Mouse (Mus musculus) adrenal gland, postnatal 4 days (tissue): ENCODE measurements around the gene Fgfr2. TPM values are rescaled to one million over a fixed set of nuclear protein-coding genes. Genes with fewer than 3 reads are reported as not detected.

Experiments used
- DNase-seq, 2 experiments: peaks; one replicate each; pipeline ENCODE4 v3.0.0; 2021 to 2022; ENCODE audit warnings: low spot score in 2 of 2, mixed read lengths in 2 of 2
- total RNA-seq, 2 experiments: library from RNA; stranded (reverse); gene quantifications; 2 replicates each; pipeline ENCODE4 v1.2.3; 2021

Gene Fgfr2
- total RNA-seq, 2 experiments from 2014 or later = 205 to 210 TPM

- DNase-seq = no peak
Observed at GRCm38 (mm10) chr7:133089621-133090260, 33.4 kb downstream of the Fgfr2 start.

DNA sequence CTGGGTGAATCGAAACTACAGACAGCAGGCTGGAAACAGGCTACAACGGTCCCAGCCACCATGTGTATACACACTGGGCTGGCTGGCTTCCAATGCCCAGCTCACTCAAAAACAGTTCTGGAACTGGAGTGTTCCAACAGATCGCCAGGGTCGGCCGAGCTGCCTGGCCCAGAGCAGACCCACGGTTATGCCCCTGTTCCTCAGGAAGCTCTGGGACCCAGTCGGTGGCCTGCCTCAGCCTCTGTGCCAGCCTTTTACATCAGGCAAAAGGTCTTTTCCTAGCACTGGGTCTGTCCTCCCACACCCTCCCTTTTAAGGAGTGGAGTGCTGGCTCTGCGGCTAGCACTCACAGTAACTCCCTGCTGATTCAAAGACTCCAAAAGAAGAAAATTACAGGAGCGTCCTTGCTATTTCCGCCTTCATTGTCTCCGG is 34.3 kb downstream of the Fgfr2 start:
- DNase-seq = peak in 1 of 2 experiments; percentile 33

DNA sequence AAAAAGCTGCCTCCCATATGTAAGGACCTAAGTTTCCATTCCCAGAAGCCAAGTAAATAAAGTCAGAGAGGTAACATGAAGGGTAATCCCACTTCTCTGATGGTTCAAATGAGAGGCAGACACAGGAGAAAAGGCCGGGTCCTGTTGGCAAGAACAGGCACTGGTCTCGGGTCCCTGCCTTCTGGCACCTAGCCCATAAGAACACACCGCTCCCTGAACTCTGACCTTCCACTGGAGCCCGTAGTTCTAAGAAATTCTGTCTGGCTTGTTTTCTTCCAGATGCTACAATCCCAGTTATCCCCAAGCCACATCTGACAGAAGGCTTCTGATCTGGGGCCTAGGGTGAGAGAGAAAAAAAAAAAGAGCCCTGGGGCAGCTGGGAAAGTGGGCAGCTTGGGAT is 34.7 kb downstream of the Fgfr2 start:
- DNase-seq = no peak

- DNase-seq = no peak
Observed at GRCm38 (mm10) chr7:133085408-133085807, 37.7 kb downstream of the Fgfr2 start.

DNA sequence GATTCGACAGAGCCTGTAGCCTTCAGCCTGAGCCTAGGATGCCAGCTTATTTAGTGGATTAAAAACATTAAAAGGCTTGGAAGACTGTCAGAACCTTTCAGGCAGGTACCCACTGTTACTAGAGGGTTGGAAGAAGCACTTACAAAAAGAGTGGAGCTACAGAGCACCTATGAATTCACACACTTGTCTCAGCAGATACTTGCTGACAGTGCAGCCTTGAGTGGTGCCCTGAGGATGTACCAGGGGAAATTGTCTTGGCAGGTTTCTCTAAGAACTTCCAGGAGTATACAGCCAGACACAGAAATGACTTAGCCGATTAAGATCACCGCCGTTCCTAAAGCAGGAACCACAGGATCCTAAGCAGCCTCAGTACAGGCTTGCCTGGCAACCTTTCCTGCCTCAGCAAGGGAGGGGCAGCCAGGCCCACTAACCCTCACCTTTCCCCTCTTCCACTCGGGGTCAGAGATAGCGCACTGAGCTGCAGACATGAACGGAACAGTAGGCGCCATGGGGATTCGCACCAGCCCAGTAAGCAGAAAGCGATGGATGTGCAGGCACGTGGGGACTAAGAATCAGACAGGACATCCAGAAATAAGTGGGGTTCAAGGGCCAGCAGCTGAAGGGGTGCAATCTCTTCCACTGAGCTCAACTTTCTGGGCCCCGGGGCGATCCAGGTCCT is 39.1 kb downstream of the Fgfr2 start:
- no peak for DNase-seq

- DNase-seq = no peak
Observed at GRCm38 (mm10) chr7:133078929-133079328, 44.2 kb downstream of the Fgfr2 start.

DNA sequence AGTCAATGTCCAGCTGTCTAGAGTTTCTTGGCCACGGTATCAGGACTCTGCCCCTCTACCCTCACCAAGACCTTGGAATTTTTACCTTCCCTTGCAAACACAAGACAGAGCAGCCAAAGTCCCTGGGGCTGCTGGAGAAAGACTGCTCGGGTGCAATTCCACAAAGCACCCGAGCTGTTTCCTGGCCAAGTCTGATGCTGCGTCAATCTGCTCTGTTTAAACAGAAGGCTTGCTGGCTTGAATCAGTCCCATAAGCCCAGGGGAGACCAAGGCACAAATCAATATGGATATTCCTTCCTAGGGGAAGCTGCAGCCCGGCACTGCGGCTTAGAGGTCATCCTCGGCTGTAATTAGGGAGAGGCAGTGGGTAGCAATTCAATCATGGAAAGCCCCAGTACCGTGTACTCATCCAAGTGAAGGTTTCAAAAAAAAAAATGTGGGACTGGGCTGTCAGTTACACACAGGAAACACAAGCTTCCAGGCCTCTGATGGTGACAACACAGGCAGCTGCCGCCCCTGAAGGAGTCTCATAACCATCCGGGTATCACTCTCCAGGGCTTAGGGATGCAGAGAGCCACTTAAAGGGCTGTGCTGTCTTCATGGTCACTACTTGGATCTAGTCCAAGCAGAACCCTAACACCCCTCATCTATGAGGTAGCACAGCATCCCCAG is 48.6 kb downstream of the Fgfr2 start:
- DNase-seq = no peak

DNA sequence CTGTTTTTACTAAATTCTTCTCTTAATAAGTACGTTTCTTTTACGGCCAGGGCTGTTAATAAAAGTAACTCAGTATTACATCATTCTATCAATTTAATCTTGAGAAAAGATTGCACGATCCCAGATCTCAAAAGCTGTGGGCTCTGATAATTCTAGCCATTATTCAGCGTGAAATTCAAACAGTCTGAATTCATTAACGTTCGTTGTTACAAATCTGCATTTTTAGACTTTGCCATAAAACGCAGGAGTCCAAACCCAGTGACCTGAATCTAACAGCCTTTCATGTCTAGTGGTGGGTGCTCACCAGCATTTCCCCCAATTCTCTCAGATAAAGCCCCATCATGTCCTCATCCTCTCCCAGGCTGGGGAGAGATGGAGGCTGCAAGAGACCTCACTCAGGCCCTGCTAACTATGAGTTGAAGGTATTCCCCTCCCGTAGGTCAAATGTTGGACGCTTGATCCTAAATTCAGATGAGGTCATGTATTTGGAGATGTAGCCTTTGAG is 50.0 kb downstream of the Fgfr2 start:
- no peak for DNase-seq

GRCm38 (mm10) chr7:133072535-133072934 is 50.6 kb downstream of the Fgfr2 start:
- no peak for DNase-seq

DNA sequence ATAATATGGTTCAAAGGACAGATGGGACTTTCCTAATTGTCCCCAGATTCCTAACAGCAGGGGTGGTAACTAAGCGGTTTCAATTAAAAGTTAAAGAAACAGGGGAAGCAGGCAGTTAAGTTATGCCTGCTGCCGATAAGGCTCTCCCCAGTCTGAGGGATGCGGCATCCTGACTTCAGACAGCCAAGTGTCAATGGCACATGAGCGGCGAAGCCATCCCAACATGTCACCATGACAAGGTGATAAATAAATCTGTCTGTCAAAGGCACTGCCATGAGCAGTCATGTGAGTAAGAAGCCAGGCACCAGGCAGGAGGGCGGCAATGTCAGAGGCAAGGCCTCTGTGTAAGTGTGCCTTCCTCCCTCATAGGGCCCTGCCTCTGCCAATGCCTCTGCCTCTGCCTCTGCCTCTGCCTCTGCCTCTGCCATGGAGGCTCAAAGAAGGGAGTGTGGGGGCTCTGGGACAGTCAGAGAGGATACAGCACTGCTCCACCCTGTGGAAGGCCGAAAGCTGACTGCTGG is 55.8 kb downstream of the Fgfr2 start:
- no peak for DNase-seq

DNA sequence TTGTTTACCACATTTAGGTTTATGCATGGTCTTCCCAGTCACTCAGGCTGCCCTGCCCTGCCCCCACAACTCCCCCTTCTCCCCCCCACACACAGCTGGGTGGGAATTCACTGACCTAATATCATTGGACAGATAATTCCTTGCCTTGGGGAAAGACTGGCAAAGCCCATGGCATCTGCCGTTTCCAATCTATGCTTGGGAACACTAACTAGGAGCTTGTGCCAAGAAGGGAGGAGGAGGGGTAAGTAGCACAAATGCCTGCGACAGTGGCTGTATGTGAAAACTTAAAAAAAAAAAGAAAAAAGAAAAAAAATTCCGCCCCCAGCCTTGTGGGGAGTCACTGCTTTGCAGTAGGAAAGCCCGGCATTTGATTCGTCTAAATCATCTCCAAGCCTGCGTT is 56.4 kb downstream of the Fgfr2 start:
- DNase-seq = no peak

DNA sequence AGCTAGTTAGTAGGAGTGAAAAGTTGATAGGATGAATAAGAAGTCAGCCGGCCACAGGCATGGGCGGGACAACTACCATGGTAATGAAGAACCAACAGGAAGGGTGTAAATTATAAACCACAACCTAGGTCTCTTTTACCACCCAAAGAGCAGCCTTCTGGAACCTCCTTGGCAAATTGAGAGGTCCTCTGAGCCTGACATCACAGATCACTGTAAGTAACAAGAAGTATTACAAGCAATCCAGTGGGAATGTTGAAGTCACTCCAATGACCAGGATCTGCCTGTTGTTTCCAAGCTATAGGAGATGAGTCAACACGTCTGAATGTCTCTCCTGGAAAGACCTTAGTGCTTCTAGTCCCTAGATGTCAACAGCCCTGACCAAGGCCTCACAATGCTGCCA is 61.1 kb downstream of the Fgfr2 start:
- no peak for DNase-seq

GRCm38 (mm10) chr7:133060170-133060569 is 63.0 kb downstream of the Fgfr2 start:
- DNase-seq = no peak

- DNase-seq = no peak
Observed at GRCm38 (mm10) chr7:133059517-133060104, 63.5 kb downstream of the Fgfr2 start.

DNA sequence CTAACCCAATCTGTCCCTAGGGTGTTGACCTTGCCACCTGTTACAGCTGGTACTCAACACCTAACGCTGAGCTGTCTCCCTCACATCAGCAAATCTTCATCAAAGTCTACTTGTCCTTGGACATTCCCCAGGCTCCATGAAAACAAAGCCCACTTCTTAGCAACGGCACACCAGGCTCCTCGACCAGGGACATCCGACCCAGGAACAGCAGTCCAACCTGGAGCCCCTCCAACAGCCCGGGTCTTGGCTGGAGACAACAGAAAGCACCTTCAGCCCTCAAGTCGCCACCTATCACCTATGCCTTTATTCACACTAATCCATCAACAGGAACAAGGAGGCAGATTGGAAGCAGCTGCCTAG is 64.0 kb downstream of the Fgfr2 start:
- DNase-seq = no peak

DNA sequence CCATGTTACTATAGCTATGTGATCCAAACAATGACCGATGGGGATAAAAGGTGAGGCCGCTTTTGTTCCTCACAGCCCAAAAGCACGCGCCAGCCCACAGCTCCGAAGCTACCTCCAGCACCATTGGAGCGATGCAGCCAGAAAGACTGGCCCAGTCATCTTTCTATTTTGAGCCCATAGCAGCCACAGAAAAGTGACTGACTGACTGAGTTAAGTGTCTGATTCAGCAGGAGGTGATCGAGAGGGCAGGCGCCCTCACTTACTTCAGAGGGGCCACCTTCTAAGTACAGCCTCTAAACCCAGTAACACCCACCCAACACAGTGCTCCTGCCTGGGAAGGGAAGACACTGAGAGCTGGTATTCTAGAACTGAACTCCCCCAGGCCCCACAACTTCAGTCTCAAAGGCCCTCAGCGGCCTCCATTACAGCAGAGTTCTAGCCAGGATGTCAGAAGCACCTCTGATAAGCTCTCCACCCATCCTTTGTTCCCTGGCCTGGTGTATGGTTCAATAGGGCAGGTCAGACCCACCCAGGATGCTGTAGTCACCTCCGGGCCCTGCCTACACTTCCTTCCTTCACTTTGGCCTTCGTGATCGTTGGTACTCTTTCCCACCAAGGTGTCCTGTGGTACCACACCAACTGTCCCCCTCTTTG is 64.5 kb downstream of the Fgfr2 start:
- no peak for DNase-seq

DNA sequence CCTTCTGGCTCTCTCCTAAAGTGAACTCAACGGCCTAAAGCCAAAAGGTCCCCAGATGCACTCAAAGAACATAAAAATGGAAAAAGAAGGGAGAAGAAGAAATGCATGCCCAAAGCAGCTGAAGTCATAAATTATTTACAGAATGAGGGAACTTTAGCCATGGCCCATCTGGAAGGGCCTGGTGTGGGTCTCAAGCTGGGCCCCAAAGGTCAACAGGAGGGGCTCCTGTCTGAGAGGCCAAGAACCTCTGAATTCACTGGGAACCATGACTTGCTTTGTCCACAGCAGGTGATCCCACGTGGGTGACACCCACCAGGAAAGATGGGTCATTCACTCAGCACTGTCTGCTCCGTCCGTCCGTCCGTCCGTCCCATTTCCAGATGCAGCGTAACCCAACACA is 66.2 kb downstream of the Fgfr2 start:
- no peak for DNase-seq

GRCm38 (mm10) chr7:133054486-133054885 is 68.7 kb downstream of the Fgfr2 start:
- DNase-seq = no peak

DNA sequence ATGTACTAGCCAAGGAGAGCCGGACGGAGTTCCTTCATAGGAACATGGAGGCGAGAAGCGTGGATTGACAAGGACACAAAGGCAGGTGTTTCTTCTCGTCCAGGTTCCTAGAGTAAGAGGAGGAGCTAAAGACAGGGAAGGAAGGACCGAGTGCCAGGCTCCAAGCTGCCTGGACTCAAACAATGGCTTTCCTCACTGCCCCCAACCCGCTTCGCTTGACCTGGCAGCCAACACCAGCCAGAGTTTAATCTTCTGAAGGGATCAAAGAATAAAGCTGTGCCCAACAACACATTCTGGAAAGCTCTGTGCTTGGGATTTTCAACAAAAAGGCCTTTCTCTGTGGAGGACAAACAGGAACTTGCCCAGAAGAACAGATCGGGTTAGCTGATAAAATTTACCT is 69.4 kb downstream of the Fgfr2 start:
- no peak for DNase-seq

- no peak for DNase-seq
Observed at GRCm38 (mm10) chr7:133052819-133053218, 70.3 kb downstream of the Fgfr2 start.

GRCm38 (mm10) chr7:133050681-133051080 is 72.5 kb downstream of the Fgfr2 start:
- DNase-seq = no peak
